Mouse (Mus musculus): ENCODE results near the gene Olfr552. TPM values are rescaled to one million over a fixed set of nuclear protein-coding genes. Genes with fewer than 3 reads are reported as not detected.

The Olfr552 gene
- not detected in 2 replicates for polyA plus RNA-seq (2014; fragmentation: Nextera tagmentation; extraction: Ambion mirVana)

DNA sequence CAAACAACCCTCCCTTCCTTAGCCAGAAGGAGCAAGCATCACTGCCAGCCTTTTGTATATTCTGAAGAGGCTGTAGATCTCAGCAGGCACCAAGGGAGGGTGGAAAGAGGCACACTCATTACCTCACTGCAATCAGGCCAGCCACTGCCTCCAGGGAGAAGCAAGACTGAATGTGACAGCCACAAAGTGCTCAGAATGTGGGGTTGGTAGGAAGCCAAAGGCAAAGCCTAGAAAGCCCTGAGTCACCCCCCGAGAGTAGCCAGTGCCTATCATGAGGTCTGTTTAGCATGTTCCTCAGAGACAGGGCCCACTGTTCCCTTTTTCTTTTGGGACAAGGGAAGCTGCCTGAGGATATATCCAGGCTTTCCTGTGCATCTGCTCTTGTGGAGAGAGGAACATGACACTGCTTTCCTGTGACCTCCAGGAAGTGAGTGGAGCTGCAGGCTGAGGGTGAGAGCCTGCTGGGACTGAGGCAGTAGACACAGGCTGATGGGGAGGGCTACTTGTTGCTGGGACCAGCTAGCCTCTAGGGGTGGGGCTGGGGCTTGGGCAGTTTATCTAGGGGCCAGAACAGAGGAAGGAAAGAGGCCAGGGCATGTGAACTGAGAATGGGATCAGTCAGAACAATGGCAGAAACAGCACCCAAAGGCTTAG lies at the start of gene Olfr552:
Olfr552 (plus strand) TSS at position 393 of the 654 bp plus-strand sequence.
- H3K9me3 ChIP-seq (ENCODE audit: control insufficient read depth, low read length), result no peaks in the 10 kb centered on the region
- H3K4me1 ChIP-seq (replicated peaks; ENCODE audit: control insufficient read depth, insufficient read depth, low read length), result no peaks in the 10 kb centered on the region
- no peak within 1 kb of the TSS for H3K9ac ChIP-seq (ENCODE audit: low read depth, low read length)
- no peaks in the 10 kb centered on the region for H3K27me3 ChIP-seq (replicated peaks; ENCODE audit: control insufficient read depth, insufficient read depth, low read length)
- no peaks in the 10 kb centered on the region for H3K36me3 ChIP-seq (ENCODE audit: control insufficient read depth, insufficient read depth, low read length)
- 46% methylated on average over 1 of the region's 1 CpGs for WGBS
- H3K4me2 ChIP-seq, result no peak within 1 kb of the TSS
- ATAC-seq (replicated peaks; ENCODE audit: low FRiP score), result no peak
- H3K27ac ChIP-seq (ENCODE audit: low read depth, low read length), result no peak within 1 kb of the TSS
- H3K4me3 ChIP-seq (ENCODE audit: low read depth, low read length), result no peak within 1 kb of the TSS
- no peak for DNase-seq (ENCODE audit: low spot score)

DNA sequence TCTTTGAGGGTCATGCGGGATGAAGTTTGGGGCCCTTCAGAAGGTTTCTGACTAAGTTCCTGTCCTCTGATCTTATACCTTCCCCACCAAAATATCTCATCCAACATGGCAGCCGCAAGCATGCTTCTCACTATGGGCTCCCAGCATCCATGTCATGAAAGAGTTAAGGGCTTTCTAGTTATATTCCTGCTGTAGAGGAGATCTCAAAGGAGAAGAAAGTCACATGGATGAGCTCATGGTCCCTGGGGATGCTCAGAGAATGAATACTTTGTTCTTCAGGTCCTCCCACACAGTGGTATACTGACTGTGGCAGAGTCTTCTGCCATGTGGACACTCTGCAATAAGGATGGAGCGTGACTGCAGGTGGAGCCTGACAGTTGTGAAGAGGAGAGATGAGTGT lies 48.0 kb upstream of the Olfr552 start, which contains the start of gene Olfr549:
Olfr549 (plus strand) TSS at position 301 of the 400 bp plus-strand sequence.
- ATAC-seq (replicated peaks; ENCODE audit: low FRiP score) (no peak), DNase-seq (ENCODE audit: low spot score) (no peak)
- Histone ChIP-seq H3K4me3 (ENCODE audit: low read depth, low read length) (no peak within 1 kb of the TSS), H3K4me2 (no peak within 1 kb of the TSS), H3K36me3 (ENCODE audit: control insufficient read depth, insufficient read depth, low read length) (no peaks in the 10 kb centered on the region), H3K4me1 (replicated peaks; ENCODE audit: control insufficient read depth, insufficient read depth, low read length) (no peaks in the 10 kb centered on the region), H3K27ac (ENCODE audit: low read depth, low read length) (no peak within 1 kb of the TSS), H3K9ac (ENCODE audit: low read depth, low read length) (no peak within 1 kb of the TSS), H3K27me3 (replicated peaks; ENCODE audit: control insufficient read depth, insufficient read depth, low read length) (no peaks in the 10 kb centered on the region), H3K9me3 (ENCODE audit: control insufficient read depth, low read length) (no peaks in the 10 kb centered on the region)
- WGBS, result 83% methylated on average over 3 of the region's 3 CpGs

DNA sequence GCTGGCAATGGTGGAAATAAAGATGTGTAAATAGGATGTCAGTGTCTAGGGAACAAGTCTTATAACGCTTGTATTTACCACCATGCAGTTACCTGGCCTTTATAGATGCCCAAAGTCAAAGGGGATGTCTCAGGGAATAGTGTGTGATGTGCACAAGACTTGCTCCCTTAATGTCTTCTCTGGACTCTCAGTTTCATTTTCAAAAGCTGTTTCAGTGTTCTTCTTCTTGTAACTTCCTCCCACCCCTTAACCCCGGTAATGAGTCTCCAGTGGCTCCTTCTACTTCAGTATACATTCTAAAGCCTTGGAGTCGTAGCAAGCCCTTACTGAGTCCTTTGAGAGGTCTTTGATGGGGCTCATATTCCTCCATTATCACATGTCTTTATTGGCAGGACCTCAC lies 44.3 kb upstream of the Olfr552 start:
- 76% methylated on average over 3 of the region's 3 CpGs for WGBS
- Histone ChIP-seq H3K4me3 (ENCODE audit: low read depth, low read length) (no peak overlapping the region), H3K4me1 (replicated peaks; ENCODE audit: control insufficient read depth, insufficient read depth, low read length) (no peaks in the 10 kb centered on the region), H3K9ac (ENCODE audit: low read depth, low read length) (no peak overlapping the region), H3K36me3 (ENCODE audit: control insufficient read depth, insufficient read depth, low read length) (no peaks in the 10 kb centered on the region), H3K4me2 (no peak overlapping the region), H3K9me3 (ENCODE audit: control insufficient read depth, low read length) (no peaks in the 10 kb centered on the region), H3K27ac (ENCODE audit: low read depth, low read length) (no peak overlapping the region), H3K27me3 (replicated peaks; ENCODE audit: control insufficient read depth, insufficient read depth, low read length) (no peaks in the 10 kb centered on the region)
- no peak for ATAC-seq (replicated peaks; ENCODE audit: low FRiP score)
- no peak for DNase-seq (ENCODE audit: low spot score)

DNA sequence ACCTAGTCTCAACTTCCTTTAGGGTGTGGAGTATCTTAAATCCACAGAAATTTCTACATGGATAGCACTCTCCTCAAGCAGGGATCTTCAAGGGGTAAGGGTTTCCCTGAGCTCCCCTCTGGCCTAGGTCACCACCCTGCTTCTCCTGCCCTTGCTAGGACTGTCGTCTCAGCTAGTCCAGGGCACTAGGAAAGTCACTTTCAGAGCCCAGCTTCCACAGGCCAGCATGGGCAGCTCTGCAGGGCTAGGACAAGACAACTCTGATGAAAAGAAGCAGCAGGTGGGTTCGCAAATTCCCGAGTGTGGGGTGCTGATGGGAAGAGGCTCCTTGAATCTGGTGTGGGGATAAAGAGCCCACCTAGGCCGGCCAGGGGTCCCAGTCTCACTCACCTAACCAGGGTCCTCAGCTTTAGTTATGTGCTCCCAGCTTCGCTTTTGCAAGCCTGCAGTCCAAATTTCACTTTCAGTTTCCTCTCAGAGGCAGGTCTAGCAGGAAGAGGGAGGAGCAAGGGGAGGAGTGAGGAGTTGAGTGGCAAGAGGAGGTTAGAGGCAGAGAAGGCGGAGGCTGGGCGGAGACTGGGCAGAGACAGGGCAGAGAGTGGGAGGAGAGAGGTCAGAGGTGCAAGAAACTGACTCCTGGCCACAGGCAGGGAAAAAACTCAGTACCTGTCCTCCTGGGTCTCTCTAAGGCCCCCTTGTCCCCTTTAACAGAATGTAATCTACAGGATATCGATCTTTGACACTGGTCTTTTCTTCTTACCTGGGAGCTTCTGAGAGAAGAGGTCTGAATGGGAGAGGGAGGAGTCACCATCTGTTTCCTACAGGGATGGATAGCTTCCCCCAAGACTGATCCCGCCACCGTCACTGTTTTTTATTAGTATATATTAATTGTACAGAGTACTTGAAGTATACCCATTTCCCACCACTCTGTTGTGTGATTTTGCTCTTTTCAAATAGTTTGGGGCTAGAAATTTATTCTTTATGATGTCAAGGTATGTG lies 32.3 kb upstream of the Olfr552 start, which contains the start of gene Trim21:
Trim21 (minus strand) TSS at position 488 of the 999 bp plus-strand sequence.
- peak; percentile 100 for ATAC-seq (replicated peaks; ENCODE audit: low FRiP score)
- Histone ChIP-seq H3K27ac (ENCODE audit: low read depth, low read length) (no peak within 1 kb of the TSS), H3K4me2 (peak within 1 kb of the TSS; percentile 80), H3K4me1 (replicated peaks; ENCODE audit: control insufficient read depth, insufficient read depth, low read length) (peaks cover 7% of the 10 kb centered on the region), H3K27me3 (replicated peaks; ENCODE audit: control insufficient read depth, insufficient read depth, low read length) (no peaks in the 10 kb centered on the region), H3K36me3 (ENCODE audit: control insufficient read depth, insufficient read depth, low read length) (no peaks in the 10 kb centered on the region), H3K9me3 (ENCODE audit: control insufficient read depth, low read length) (no peaks in the 10 kb centered on the region), H3K9ac (ENCODE audit: low read depth, low read length) (peak within 1 kb of the TSS; percentile 75), H3K4me3 (ENCODE audit: low read depth, low read length) (peak within 1 kb of the TSS; percentile 74)
- DNase-seq (ENCODE audit: low spot score), result peak; percentile 76
- 18% methylated on average over 10 of the region's 10 CpGs for WGBS

DNA sequence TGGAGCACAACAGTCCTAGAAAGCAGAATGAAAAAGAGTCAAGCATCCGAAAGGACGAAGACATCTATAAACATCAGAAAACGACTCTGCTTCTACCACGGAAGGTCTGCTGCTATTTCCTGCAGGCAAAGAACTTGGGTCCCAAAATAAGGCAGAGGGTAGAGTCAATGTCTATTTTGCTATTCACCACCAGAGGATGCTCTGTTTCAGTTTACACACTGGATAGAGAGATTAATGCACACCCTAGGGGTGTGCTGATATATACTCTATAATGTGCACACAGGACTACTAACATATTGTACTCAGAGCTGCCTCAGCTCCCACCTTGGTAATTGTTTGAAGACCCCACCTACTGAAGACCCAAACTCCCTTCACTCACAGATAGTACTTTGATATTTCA lies 31.4 kb upstream of the Olfr552 start:
- Histone ChIP-seq H3K27me3 (replicated peaks; ENCODE audit: control insufficient read depth, insufficient read depth, low read length) (no peaks in the 10 kb centered on the region), H3K4me2 (no peak overlapping the region), H3K4me1 (replicated peaks; ENCODE audit: control insufficient read depth, insufficient read depth, low read length) (peaks cover 7% of the 10 kb centered on the region), H3K4me3 (ENCODE audit: low read depth, low read length) (no peak overlapping the region), H3K27ac (ENCODE audit: low read depth, low read length) (no peak overlapping the region), H3K9ac (ENCODE audit: low read depth, low read length) (no peak overlapping the region), H3K36me3 (ENCODE audit: control insufficient read depth, insufficient read depth, low read length) (no peaks in the 10 kb centered on the region), H3K9me3 (ENCODE audit: control insufficient read depth, low read length) (no peaks in the 10 kb centered on the region)
- ATAC-seq (replicated peaks; ENCODE audit: low FRiP score) (no peak), DNase-seq (ENCODE audit: low spot score) (no peak)
- 84% methylated on average over 4 of the region's 4 CpGs for WGBS

DNA sequence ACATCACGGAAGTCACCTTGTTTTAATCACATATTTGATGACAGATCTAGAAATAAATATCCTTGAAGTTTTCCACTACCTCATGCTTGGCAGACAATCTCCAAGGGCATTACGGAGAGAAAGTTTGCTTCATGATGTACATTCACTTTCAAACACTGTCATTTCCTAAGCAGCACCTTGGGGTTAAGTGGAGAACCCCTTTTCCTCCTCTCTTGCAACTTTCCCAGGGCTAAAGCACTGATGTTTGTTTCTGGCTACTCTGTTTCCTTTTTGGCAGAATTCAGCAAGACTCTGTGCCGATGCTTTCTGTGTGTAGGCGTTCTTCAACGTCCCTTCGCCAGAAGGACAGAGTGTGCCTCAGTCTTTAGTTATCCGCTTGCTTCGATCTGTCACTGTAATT lies 26.4 kb upstream of the Olfr552 start, which contains the start of gene Olfr550:
Olfr550 (plus strand) TSS at position 301 of the 400 bp plus-strand sequence.
- Histone ChIP-seq H3K36me3 (ENCODE audit: control insufficient read depth, insufficient read depth, low read length) (no peaks in the 10 kb centered on the region), H3K4me1 (replicated peaks; ENCODE audit: control insufficient read depth, insufficient read depth, low read length) (no peaks in the 10 kb centered on the region), H3K27ac (ENCODE audit: low read depth, low read length) (no peak within 1 kb of the TSS), H3K4me2 (no peak within 1 kb of the TSS), H3K9ac (ENCODE audit: low read depth, low read length) (no peak within 1 kb of the TSS), H3K4me3 (ENCODE audit: low read depth, low read length) (no peak within 1 kb of the TSS), H3K9me3 (ENCODE audit: control insufficient read depth, low read length) (no peaks in the 10 kb centered on the region), H3K27me3 (replicated peaks; ENCODE audit: control insufficient read depth, insufficient read depth, low read length) (no peaks in the 10 kb centered on the region)
- ATAC-seq (replicated peaks; ENCODE audit: low FRiP score) (no peak), DNase-seq (ENCODE audit: low spot score) (no peak)
- 87% methylated on average over 8 of the region's 8 CpGs for WGBS

DNA sequence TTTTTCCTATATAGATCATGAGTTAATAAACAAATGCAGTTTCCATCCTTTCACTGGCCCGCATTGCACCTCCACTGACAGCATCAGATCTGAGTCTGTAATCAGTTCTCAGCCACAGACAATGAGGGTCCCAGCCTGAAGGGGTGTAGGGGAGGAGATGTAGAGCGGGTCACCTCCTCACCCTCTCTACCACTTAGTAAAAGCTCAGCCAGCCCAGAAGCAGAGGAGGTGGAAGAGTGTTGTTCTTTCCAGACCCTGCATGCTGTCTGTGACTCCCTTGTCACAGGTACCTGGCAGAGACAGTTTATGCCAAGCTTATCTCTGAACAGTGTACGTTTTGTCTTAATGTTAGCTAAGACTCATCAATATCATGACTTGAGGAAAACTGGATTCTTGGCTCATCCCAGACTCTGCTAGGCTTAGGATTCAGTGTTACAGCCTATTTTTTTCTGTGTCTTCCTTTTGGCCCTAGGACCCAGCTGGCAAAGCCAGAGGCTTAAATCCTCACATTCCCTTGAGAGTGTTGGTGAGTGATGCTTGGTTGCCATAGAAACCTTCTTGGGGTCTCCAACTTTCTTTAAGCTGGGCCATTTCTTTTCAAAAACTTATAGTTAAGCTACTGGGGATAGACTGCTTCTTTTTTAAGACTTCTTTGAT lies 24.3 kb upstream of the Olfr552 start:
- Histone ChIP-seq H3K4me1 (replicated peaks; ENCODE audit: control insufficient read depth, insufficient read depth, low read length) (no peaks in the 10 kb centered on the region), H3K4me2 (no peak overlapping the region), H3K36me3 (ENCODE audit: control insufficient read depth, insufficient read depth, low read length) (no peaks in the 10 kb centered on the region), H3K9ac (ENCODE audit: low read depth, low read length) (no peak overlapping the region), H3K9me3 (ENCODE audit: control insufficient read depth, low read length) (no peaks in the 10 kb centered on the region), H3K4me3 (ENCODE audit: low read depth, low read length) (no peak overlapping the region), H3K27me3 (replicated peaks; ENCODE audit: control insufficient read depth, insufficient read depth, low read length) (no peaks in the 10 kb centered on the region), H3K27ac (ENCODE audit: low read depth, low read length) (no peak overlapping the region)
- no peak for ATAC-seq (replicated peaks; ENCODE audit: low FRiP score)
- 71% methylated on average over 3 of the region's 3 CpGs for WGBS
- DNase-seq (ENCODE audit: low spot score), result no peak

DNA sequence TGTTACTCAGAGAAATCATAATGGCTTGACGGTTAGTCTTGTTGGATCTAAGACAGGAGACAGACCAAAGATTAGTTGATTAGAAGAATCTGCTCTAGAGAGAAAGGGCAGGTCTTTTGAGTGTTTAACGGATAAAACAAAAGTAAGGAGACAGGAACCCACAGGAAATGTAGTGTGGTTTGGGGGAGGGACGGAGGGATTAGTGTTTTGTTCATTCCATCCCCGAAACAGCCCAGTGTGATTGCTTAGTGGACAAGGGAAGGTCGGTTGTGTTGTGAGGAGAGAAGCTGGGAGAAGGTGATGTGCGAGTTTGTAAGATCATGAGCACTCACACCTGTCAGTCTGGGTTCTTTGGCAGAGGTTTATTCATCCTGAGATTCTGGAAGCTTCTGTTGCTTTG lies 21.6 kb upstream of the Olfr552 start:
- no peak overlapping the region for H3K4me3 ChIP-seq (ENCODE audit: low read depth, low read length)
- no peaks in the 10 kb centered on the region for H3K9me3 ChIP-seq (ENCODE audit: control insufficient read depth, low read length)
- no peak for DNase-seq (ENCODE audit: low spot score)
- no peak overlapping the region for H3K27ac ChIP-seq (ENCODE audit: low read depth, low read length)
- no peaks in the 10 kb centered on the region for H3K4me1 ChIP-seq (replicated peaks; ENCODE audit: control insufficient read depth, insufficient read depth, low read length)
- H3K4me2 ChIP-seq, result no peak overlapping the region
- no peak overlapping the region for H3K9ac ChIP-seq (ENCODE audit: low read depth, low read length)
- no peaks in the 10 kb centered on the region for H3K27me3 ChIP-seq (replicated peaks; ENCODE audit: control insufficient read depth, insufficient read depth, low read length)
- 47% methylated on average over 6 of the region's 6 CpGs for WGBS
- H3K36me3 ChIP-seq (ENCODE audit: control insufficient read depth, insufficient read depth, low read length), result no peaks in the 10 kb centered on the region
- no peak for ATAC-seq (replicated peaks; ENCODE audit: low FRiP score)
